Mouse (Mus musculus) intestine, postnatal 0 days (tissue): ENCODE measurements around the gene Tuba3a. TPM values are rescaled to one million over a fixed set of nuclear protein-coding genes. Genes with fewer than 3 reads are reported as not detected.
"Not testable (repeated sequence)": the region's sequence is repeated elsewhere in the genome, so short reads cannot be mapped to it uniquely, and the experiment has no call there.

Source experiments
- ATAC-seq: fragments of 200-750 bp; cut with Nextera tagmentation; 2 replicates; pipeline ENCODE4 v1.8.0; 2017; ENCODE audit warnings: mild to moderate bottlenecking, moderate TSS enrichment, moderate library complexity
- H3K27ac ChIP-seq: fragments of 300-500 bp; sonication (generic); 2 replicates; pipeline ENCODE4 v1.5.1; 2014; ENCODE audit warnings: mild to moderate bottlenecking, low read depth, low read length, moderate library complexity
- H3K27me3 ChIP-seq: fragments of 300-500 bp; sonication (generic); replicated peaks from 2 replicates; pipeline ENCODE4 v1.6.1; 2014; ENCODE audit warnings: low read length, mixed read lengths; ENCODE audit not compliant: control insufficient read depth, insufficient read depth
- H3K36me3 ChIP-seq: fragments of 300-500 bp; sonication (generic); 2 replicates; pipeline ENCODE4 v1.6.1; 2014; ENCODE audit warnings: mild to moderate bottlenecking, moderate library complexity; ENCODE audit not compliant: control insufficient read depth, insufficient read depth
- H3K4me1 ChIP-seq: fragments of 300-500 bp; sonication (generic); replicated peaks from 2 replicates; pipeline ENCODE4 v1.6.1; 2014; ENCODE audit warnings: antibody characterized with exemption, low read length, mixed read lengths; ENCODE audit not compliant: control insufficient read depth, insufficient read depth
- H3K4me2 ChIP-seq: fragments of 300-500 bp; sonication (generic); replicated peaks from 2 replicates; pipeline ENCODE4 v1.6.1; 2014; ENCODE audit warnings: low read depth, mild to moderate bottlenecking, moderate library complexity
- H3K4me3 ChIP-seq: fragments of 300-500 bp; sonication (generic); 2 replicates; pipeline ENCODE4 v1.5.1; 2014; ENCODE audit warnings: low read depth, low read length
- H3K9ac ChIP-seq: fragments of 300-500 bp; sonication (generic); 2 replicates; pipeline ENCODE4 v1.6.1; 2014; ENCODE audit warnings: mild to moderate bottlenecking, low read depth, low read length
- H3K9me3 ChIP-seq: fragments of 300-500 bp; sonication (generic); 2 replicates; pipeline ENCODE4 v1.6.1; 2016; ENCODE audit warnings: mixed run types; ENCODE audit not compliant: control insufficient read depth
- CTCF ChIP-seq: sonication (generic); IDR thresholded peaks from 2 replicates; pipeline ENCODE4 v1.5.1; 2016; ENCODE audit warnings: low read depth, mild to moderate bottlenecking, control low read depth, antibody characterized with exemption, moderate library complexity
- whole genome bisulfite sequencing: fragments of 180-500 bp; shearing (Covaris S2); extraction: QIAGEN DNeasy Blood & Tissue Kit; methylation state at CpG from one replicate; pipeline ENCODE4 v1.1.7; 2014; 5-methylcytosine and 5-hydroxymethylcytosine counted together
- polyA plus RNA-seq: library from polyadenylated mRNA; unstranded; fragments of >200 nt; fragmentation: Nextera tagmentation; extraction: Ambion mirVana; gene quantifications from 2 replicates; pipeline ENCODE4 v1.2.1, GENCODE M21; 2015

Tuba3a gene
- polyA plus RNA-seq, 1 experiment from 2014 or later: not detected

GRCm38 (mm10) chr6:125309406-125309805, 23.6 kb upstream of the Tuba3a start:
- Histone ChIP-seq H3K27me3 (no peaks in the 10 kb centered on the region), H3K9me3 (no peaks in the 10 kb centered on the region), H3K4me3 (no peak overlapping the region), H3K4me2 (no peak overlapping the region), H3K4me1 (peaks cover 17% of the 10 kb centered on the region), H3K27ac (no peak overlapping the region), H3K9ac (no peak overlapping the region), H3K36me3 (peaks cover 53% of the 10 kb centered on the region)
- ATAC-seq: no peak
- WGBS: 67% methylated on average over 5 of the region's 5 CpGs
- TF ChIP-seq CTCF: no peak

- Histone ChIP-seq H3K9me3 (no peaks in the 10 kb centered on the region), H3K27ac (no peak overlapping the region), H3K9ac (no peak overlapping the region), H3K4me3 (no peak overlapping the region), H3K36me3 (peaks cover 53% of the 10 kb centered on the region), H3K27me3 (no peaks in the 10 kb centered on the region), H3K4me1 (peaks cover 13% of the 10 kb centered on the region), H3K4me2 (no peak overlapping the region)
- ATAC-seq: no peak
- WGBS: 39% methylated on average over 13 of the region's 13 CpGs
- no peak for TF ChIP-seq CTCF
Measured at GRCm38 (mm10) chr6:125308921-125309320, 23.1 kb upstream of the Tuba3a start.

DNA sequence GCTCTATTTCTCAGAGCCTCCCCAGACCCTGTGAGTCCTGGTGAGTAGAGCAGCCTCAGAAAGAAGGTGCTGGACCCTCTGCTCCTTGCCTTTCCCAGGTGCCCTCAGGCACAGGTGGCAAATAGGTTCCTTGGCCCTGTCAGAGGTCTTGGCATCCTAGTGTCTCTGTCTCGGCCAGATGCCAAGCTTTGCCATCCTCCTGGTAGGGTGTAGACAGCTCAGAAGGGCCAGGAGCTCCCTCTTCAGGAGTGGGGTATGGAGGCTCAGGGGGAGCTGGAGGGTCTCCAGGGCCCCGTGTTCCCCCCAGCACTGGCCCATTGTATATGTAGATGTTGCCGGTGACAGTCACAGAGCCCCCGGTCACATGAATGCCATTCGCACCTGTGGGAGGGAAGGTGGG, 21.2 kb upstream of the Tuba3a start:
- Histone ChIP-seq H3K36me3 (peaks cover 52% of the 10 kb centered on the region), H3K4me3 (no peak overlapping the region), H3K9ac (no peak overlapping the region), H3K4me2 (no peak overlapping the region), H3K9me3 (no peaks in the 10 kb centered on the region), H3K4me1 (peaks cover 5% of the 10 kb centered on the region), H3K27me3 (no peaks in the 10 kb centered on the region), H3K27ac (no peak overlapping the region)
- no peak for TF ChIP-seq CTCF
- 90% methylated on average over 5 of the region's 5 CpGs for WGBS
- ATAC-seq: no peak; the same call in 1 of the 2 replicates

- Histone ChIP-seq H3K9me3 (no peaks in the 10 kb centered on the region), H3K4me3 (no peak overlapping the region), H3K4me1 (no peaks in the 10 kb centered on the region), H3K9ac (no peak overlapping the region), H3K36me3 (peaks cover 36% of the 10 kb centered on the region), H3K4me2 (no peak overlapping the region), H3K27me3 (no peaks in the 10 kb centered on the region), H3K27ac (no peak overlapping the region)
- no peak for ATAC-seq
- WGBS: 74% methylated on average over 6 of the region's 6 CpGs
- TF ChIP-seq CTCF: no peak
Measured at GRCm38 (mm10) chr6:125305465-125305864, 19.6 kb upstream of the Tuba3a start.

DNA sequence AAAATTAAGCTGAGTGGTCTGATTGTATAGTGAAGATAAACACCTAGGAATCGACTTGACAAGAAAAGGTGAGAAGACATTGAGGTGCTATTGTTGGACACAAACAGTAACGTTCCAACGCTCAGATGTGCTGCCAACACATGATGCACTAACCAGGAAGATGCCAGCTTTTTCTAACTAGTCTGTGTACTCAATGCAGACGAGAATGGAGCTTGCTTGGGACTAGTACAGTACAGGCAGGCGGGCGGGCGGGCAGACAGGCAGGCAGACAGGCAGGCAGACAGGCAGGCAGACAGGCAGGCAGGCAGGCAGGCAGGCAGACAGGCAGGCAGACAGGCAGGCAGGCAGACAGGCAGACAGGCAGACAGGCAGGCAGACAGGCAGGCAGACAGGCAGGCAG, 18.6 kb upstream of the Tuba3a start:
- H3K36me3 ChIP-seq: peaks cover 28% of the 10 kb centered on the region
- not testable (repeated sequence) for H3K4me2 ChIP-seq, H3K9me3 ChIP-seq, H3K9ac ChIP-seq, H3K4me1 ChIP-seq, H3K27ac ChIP-seq, ATAC-seq, H3K4me3 ChIP-seq, H3K27me3 ChIP-seq
- WGBS: 89% methylated on average over 7 of the region's 7 CpGs

- H3K4me3 ChIP-seq: no peak overlapping the region
- H3K27me3 ChIP-seq: no peaks in the 10 kb centered on the region
- WGBS: 76% methylated on average over 4 of the region's 4 CpGs
- no peak overlapping the region for H3K4me2 ChIP-seq
- no peak for TF ChIP-seq CTCF
- no peak overlapping the region for H3K27ac ChIP-seq
- no peaks in the 10 kb centered on the region for H3K9me3 ChIP-seq
- no peak for ATAC-seq
- H3K9ac ChIP-seq: no peak overlapping the region
- H3K4me1 ChIP-seq: no peaks in the 10 kb centered on the region
- peaks cover 23% of the 10 kb centered on the region for H3K36me3 ChIP-seq
Measured at GRCm38 (mm10) chr6:125303242-125303641, 17.4 kb upstream of the Tuba3a start.

DNA sequence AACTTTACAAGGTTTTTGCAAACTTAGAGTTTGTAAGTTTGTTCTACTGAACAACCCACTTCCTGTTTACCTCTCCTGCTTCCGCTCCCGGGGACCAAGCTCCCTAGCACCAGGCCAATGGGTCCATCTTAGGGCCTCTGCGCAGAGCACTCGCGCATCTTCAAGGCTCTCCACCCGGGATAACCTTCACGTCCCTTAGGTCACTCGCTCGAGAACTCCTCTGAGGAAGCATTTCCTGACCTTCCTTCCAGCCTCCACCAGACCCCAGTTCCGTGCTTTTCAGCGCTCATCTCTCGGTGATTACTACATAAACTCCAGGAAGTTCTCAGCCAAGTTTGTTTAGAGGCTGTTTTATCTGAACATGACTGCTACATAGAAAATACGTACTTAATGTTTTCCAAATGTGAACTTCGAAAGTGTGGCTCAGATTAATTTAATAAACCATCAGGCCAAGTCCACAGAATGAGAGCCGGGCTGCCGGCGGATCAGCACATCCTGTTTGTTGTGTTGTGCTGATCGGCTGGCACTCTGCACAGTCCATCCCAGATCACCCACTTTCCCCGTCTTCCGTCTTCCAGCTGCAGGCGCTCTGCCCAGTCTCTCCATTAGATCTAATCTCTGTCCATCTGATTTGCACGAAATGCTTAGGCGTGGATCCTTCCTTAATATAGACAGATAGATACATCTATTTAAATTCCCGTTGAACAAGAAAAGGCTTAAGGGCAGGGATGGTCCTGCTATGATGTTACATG, 16.6 kb upstream of the Tuba3a start:
- Histone ChIP-seq H3K27me3 (no peaks in the 10 kb centered on the region), H3K9me3 (no peaks in the 10 kb centered on the region), H3K27ac (no peak overlapping the region), H3K4me1 (no peaks in the 10 kb centered on the region), H3K9ac (no peak overlapping the region), H3K4me2 (no peak overlapping the region), H3K4me3 (no peak overlapping the region), H3K36me3 (peaks cover 15% of the 10 kb centered on the region)
- TF ChIP-seq CTCF: no peak
- 71% methylated on average over 24 of the region's 24 CpGs for WGBS
- no peak for ATAC-seq
